Mouse (Mus musculus): ENCODE data around the gene Btk.

Btk gene

DNA sequence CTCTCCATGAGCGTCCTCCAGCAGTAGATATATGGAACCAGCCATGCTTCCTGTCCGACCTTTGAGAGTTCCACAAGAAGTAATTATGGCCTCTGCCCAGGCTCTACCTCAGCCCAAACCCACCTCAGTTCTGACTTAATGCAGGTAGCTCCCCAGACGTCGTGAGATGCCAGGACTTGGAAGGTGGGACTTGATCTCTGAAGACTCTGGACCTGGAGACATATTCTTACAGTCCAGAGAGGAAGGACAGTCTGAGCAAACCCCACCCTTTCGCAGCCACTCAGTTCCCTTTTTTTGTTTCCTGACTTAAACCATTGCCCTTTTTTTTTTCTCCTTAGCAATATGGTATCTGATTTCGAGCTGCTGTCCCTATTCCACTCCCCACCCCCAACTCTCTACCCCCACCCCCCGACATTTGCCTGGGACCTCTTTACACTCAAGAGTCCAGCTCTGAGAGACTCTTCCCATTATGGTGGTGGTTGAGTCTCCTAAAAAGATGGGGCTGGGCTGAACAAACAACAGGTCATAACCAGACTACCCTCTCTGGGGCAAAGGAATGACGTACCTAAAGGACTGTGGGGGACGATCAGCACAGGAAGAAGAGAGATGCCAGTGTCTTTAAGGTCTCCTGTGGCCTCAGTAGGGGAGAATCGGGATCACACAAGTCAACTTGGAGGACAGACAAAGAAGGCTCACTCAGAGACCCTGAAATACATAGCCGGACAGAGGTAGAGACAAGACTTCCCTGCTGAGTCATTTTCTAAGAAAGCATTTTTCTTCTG, at the start of gene Btk:
Gene Btk, minus strand, starts transcription at position 683 of the 782 bp plus-strand sequence.
- WGBS, result 82% methylated on average over 11 of the region's 11 CpGs

- WGBS, result 97% methylated on average over 5 of the region's 5 CpGs
Measured at GRCm38 (mm10) chrX:134632710-134633109, 49.3 kb upstream of the Btk start.

DNA sequence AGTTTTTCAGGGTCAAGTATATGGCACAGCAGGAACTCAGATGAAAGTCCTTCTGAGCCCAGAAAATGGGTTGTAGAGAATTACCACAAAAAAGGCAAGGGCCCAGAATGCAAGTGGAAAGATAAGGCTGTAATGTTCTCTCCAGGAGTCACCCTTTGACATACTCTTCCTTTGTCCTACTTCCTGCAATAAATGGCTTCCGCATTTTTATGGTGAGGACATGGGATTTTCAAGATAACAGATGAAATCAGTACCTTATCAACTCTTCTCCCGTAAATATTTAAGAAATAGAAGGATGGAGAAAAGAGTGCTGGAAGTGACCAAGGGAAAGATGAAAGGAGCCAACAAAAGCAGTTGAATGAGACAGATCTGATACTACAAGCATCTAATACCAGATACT, 44.8 kb upstream of the Btk start:
- WGBS, result 82% methylated on average over 2 of the region's 2 CpGs

DNA sequence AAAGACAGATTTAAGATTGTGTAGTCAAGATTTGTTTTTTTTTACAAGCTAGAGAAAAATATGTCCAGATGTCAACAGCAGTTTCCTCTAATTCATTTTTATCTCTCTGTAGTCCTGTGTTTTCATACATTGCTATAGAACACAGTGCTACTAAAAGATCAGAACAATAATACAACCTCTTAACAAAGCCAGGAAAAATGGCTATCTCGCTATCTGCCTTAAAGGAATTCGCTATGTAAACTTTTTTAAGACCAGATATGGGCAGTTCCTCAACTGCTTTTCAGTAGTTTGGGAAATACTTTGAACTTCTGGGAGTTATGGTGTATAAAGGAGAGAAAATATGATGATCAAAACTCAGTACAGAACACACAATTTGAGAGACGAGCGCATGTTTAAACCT, 40.0 kb upstream of the Btk start:
- 83% methylated on average over 4 of the region's 4 CpGs for WGBS

GRCm38 (mm10) chrX:134621685-134622084, 38.3 kb upstream of the Btk start:
- WGBS, result 83% methylated on average over 3 of the region's 3 CpGs

- 32% methylated on average over 8 of the region's 8 CpGs for WGBS
Measured at GRCm38 (mm10) chrX:134620254-134620865, 37.0 kb upstream of the Btk start.

DNA sequence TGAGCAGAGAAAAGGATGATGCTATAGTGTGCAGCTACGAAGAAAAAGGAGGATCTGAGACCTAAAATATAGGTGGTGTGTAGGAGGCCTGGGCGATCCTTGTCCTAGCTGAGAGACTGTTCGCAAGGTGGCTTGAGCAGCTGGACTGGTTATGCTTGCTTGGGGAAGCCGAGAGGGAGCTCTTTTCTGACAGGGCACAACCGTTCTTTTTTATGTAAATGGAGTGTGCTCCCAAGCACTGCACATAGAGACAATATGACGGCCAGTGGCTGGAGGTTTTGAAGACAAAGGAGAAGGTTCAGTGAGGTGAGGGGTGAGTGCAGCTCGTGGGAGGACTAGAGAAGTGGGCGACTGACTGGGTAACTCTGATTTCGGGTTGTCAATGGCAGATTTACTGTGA, 36.3 kb upstream of the Btk start:
- WGBS, result 50% methylated on average over 9 of the region's 9 CpGs

- 85% methylated on average over 2 of the region's 2 CpGs for WGBS
Measured at GRCm38 (mm10) chrX:134614306-134614705, 30.9 kb upstream of the Btk start.

- WGBS, result 5% methylated on average over 15 of the region's 15 CpGs
Measured at GRCm38 (mm10) chrX:134612285-134612959, 29.1 kb upstream of the Btk start.

- 89% methylated on average over 4 of the region's 4 CpGs for WGBS
Measured at GRCm38 (mm10) chrX:134610984-134611383, 27.6 kb upstream of the Btk start.

DNA sequence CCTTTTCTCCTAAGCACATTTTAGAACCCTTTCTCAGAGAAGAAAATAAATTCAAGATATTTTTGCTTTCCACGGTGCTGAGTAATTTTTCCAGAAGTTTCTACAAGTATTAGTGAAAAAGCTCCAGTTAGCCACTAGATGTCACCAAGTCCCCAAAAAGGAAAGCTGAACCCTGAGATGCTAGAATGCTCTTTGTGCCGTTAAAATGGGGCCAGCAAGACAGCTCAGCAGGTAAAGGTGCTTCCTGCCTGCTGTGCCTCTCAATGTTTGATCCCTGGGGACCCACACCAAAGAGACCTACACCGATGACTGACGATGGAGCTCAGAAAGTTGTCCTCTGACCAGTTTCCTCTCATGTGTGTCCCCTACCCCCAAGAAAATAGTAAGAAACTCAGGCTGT, 26.1 kb upstream of the Btk start:
- 15% methylated on average over 4 of the region's 4 CpGs for WGBS

DNA sequence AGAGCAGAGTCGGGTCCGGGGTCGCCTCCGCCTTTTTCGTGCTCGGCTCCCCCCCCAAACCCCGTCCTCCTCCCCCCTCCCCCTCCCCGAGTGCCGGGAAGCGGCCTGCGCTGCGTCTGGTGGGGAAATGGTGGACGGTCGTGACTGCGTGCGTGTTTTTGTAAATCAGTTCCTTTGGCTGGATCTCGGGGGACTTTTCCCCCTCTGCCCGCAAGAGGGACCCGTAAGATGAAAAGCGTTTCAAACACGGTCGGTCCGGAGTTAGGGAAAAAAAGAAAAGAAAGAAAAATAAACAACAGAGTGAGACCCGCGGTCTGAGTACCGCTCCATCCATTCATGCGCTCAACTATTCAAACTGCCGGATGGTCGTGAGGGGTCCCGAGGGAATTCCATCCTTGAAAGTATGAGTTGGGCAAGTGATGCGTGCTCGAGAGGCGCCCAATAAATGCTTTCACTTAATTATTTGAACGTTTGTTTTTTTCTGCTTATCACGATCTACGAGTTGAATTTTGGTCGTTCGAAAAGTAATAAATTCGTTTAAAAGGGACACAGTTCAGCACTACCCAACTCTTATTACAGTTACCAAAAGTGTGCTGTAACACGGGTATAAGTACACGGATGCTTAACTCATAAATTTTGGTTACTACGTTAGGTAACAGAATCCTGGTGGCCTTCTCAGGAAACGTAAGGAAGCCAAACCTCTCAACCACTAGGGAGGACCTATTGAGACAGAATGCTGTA, 18.2 kb upstream of the Btk start:
- 3% methylated on average over 33 of the region's 43 CpGs for WGBS

DNA sequence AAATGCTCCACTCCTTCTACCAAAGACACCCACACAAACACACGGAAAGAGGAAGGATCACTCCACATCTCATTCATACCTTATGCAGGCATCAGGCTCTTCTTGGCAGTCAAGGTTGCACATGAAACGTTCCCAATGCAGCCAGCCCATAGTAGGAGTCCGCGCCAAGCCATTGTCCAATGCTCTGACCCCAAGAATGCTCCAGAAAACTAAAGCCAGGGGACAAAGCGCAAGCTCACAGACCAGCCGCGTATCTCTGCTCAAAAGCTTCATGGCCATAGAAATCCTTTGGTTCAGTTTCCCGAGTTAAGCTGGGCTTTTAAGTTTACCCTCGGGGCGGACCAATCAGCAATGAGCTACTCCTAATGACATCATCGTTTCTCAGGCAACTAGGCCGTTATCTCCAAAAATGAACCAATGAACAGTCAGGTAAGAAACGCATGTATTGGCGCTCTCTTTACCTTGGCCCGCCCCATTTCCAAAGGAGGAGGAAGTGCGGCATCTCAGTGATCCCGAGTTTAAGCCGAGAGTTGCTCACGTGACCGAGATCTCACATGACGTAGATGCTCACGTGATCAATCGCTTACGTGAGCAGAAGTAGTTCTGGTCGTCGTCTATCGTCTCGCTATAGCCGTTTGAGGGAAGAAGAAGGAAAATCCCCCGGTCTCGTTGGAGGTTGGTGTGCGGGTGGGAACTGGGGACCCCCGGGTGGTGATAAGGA, 17.4 kb upstream of the Btk start, which contains the start of the genes Gla and Hnrnph2:
Gene Gla, minus strand, starts transcription at position 467 of the 721 bp plus-strand sequence.
Gene Hnrnph2, plus strand, starts transcription at position 521 of the 721 bp plus-strand sequence.
- WGBS, result 4% methylated on average over 32 of the region's 33 CpGs

DNA sequence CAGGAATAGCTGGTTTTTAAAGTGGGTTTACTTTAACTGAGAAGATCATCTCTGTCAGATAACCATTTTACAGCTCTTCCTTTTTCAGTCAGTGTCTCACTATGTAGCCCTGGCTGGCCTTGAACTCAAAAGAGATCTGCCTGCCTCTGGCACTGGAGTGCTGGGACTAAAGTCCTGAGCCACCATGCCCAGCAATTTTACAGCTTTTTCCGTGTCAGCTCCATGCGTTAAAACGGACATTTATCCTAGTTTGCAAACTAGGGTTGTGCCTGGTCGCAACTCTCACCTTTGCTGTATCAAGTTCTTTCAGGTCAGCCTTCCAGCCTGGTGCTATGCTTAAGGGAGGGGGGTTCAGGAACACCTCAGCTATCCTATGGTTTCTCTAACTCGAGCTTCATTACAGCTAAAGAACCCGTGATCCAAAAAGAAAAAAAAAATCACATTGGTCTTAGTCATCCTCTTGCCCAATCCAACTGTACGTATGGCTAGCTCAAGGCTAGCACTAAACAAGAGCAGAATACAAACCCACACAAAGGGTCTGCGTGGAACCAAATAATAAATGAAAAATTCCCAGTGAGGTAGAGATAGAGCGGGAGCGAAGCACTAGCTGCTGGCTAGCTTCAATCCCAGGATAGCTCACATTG, 16.7 kb upstream of the Btk start:
- WGBS, result 9% methylated on average over 10 of the region's 10 CpGs

DNA sequence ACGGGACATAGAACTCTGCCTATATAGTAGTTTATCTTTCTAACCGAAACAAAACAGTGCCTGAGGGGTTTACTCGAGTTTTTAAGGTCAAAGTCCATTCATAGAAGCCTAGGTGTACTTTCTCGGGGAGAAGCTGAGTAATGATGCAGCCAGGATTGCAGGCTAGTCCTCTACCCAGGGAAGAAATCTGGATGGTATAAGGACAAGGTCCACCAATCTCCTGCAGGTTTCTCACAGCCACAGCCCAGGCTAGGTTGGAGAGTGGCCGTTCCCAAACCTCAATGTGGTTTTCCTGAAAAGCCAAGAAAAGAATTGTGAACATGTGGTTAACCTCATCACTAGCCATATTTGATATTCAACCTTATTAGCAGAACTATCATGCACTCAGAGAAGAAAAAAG, 6.5 kb upstream of the Btk start:
- 61% methylated on average over 5 of the region's 5 CpGs for WGBS

- WGBS, result 82% methylated on average over 3 of the region's 3 CpGs
Measured at GRCm38 (mm10) chrX:134588997-134589396, 5.6 kb upstream of the Btk start.

GRCm38 (mm10) chrX:134588261-134588660, 4.9 kb upstream of the Btk start:
- 84% methylated on average over 4 of the region's 4 CpGs for WGBS

- 19% methylated on average over 8 of the region's 8 CpGs for WGBS
Measured at GRCm38 (mm10) chrX:134586447-134586846, 3.1 kb upstream of the Btk start.

DNA sequence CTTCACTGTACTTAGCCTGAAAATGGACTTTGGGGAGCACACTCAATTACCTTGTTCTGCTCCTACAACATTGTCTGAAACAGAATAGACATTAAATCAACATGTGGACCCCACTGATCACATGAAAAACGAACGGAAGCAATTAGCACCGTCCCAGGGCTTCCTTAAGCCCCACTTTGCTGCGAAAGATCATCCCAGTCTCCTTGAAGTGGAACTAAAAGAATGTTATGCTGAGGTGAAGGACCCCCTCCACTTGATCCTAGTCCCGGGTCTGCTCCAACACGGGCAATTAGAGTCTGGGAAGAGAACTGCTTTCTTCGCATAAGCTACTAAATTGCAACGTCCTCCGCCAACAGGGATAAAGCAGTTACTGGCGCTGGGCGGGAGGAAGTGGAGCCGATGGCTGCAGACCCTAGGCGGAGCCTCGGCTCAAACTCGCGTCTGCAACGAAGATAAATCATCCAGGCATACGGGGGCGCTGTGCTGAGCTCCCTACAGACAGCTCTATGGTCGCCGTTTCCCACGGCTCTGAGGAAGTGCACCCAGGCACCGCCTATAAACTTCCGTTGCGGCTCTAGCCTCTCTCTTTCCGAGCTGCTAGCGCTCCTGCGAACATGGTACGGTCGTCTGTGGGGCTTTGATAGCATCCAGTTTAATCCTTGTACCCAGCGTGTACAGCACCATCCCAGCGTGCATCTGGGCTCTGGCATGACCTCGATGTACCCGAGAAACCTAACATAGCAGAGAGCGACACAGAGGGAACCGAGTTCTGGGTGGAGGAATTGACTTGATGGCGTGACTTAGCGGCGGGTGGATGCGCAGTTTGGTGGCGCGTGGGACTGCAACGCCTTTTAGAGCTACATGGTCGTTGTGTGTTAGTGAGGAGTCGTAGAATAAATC, 2.0 kb upstream of the Btk start, which contains the start of gene Rpl36a:
Gene Rpl36a, plus strand, starts transcription at position 552 of the 900 bp plus-strand sequence.
- WGBS, result 4% methylated on average over 45 of the region's 45 CpGs

DNA sequence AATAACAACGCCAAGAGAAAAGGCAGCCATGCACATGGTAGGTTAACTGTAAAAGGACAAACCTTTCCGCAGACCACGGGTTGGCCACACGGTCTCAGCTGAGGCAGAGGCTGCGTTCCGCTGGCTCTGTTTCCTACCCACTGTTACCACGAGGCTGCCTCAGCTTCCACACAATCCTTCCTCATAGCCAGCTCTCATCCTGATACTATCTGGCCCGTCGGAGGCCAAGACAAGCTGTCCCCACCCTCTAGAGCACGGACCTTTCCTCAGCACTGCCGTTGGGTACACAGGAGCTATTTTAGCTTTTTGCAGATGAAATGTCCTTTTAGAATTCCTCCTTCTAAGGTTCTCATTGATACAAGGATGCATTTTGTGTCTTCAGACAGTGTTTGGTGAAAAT, 1.1 kb downstream of the Btk start:
- WGBS, result 84% methylated on average over 11 of the region's 11 CpGs

Measured in cerebral cortex, adult 2 months (tissue).